Mouse (Mus musculus) left cerebral cortex, adult 2 months (tissue): ENCODE data around the gene Itfg1. TPM values are rescaled to one million over a fixed set of nuclear protein-coding genes. Genes with fewer than 3 reads are reported as not detected.
A peak's percentile ranks its signal among the peaks of the same experiment; 100 is the strongest.

Experiments used
- DNase-seq, 2 experiments: peaks; one replicate each; pipeline ENCODE4 v3.0.0; 2021 to 2022; ENCODE audit warnings: low spot score in 2 of 2, mixed read lengths in 1 of 2; ENCODE audit errors: extremely low spot score in 1 of 2
- H3K27ac ChIP-seq: fragments of 200-600 bp; 2 replicates; pipeline ENCODE4 v1.8.1; 2022
- H3K4me3 ChIP-seq: fragments of 200-600 bp; 2 replicates; pipeline ENCODE4 v1.8.1; 2022
- CTCF ChIP-seq: fragments of 200-600 bp; IDR thresholded peaks from 2 replicates; pipeline ENCODE4 v1.8.1; 2022; ENCODE audit warnings: antibody characterized with exemption, mild to moderate bottlenecking, moderate library complexity
- intact Hi-C: fragments of 180-260 bp; cut with DNase I; formaldehyde crosslinking; loops from one replicate; pipeline ENCODE4 v1.15.1; 2025
- microRNA-seq, 2 experiments: library from miRNA; unstranded; fragments of <30 nt; microRNA quantifications; one replicate each; pipeline ENCODE4 v1.2.0; 2021
- total RNA-seq, 2 experiments: library from RNA; stranded (reverse); gene quantifications; 2 replicates each; pipeline ENCODE4 v1.2.3; 2021

Gene Itfg1
- total RNA-seq, 2 experiments from 2014 or later = 157 to 160 TPM

- no peak for DNase-seq
- Histone ChIP-seq H3K27ac (no peak overlapping the region), H3K4me3 (no peak overlapping the region)
- no peak for TF ChIP-seq CTCF
- intact Hi-C loops = no loop called here
These were observed 124.0 kb downstream of the Itfg1 start for GRCm38 (mm10) chr8:85716696-85717095.

- intact Hi-C loops = no loop called here
- H3K4me3 ChIP-seq = no peak overlapping the region
- no peak overlapping the region for H3K27ac ChIP-seq
- DNase-seq = no peak
- TF ChIP-seq CTCF = no peak
These were observed 133.7 kb downstream of the Itfg1 start for GRCm38 (mm10) chr8:85706988-85707387.

- intact Hi-C loops = loop anchor here (1.0 to 5.0 kb wide), 5 partner anchors 141 to 884 kb away; partner anchors contain the start of genes Itfg1 and Phkb
- peak within 1 kb of the TSS; percentile 75 for H3K4me3 ChIP-seq
- no peak for TF ChIP-seq CTCF
- DNase-seq = peak; percentile 82 to 87
- peak within 1 kb of the TSS; percentile 80 for H3K27ac ChIP-seq
These were observed 139.9 kb downstream of the Itfg1 start, which contains the start of gene Neto2 for GRCm38 (mm10) chr8:85700751-85701351. Neto2 (minus strand) TSS chr8:85700924.

- intact Hi-C loops = loop anchor here (1.0 to 5.0 kb wide), 5 partner anchors 142 to 885 kb away; partner anchors contain the start of genes Itfg1 and Phkb
- peak overlapping the region; percentile 75 for H3K4me3 ChIP-seq
- peak; percentile 62 to 73 for DNase-seq
- TF ChIP-seq CTCF = peak; percentile 73
- peak overlapping the region; percentile 80 for H3K27ac ChIP-seq
These were observed 140.5 kb downstream of the Itfg1 start for GRCm38 (mm10) chr8:85700101-85700750.

- intact Hi-C loops = no loop called here
- DNase-seq = peak; percentile 75 to 77
- H3K27ac ChIP-seq = no peak overlapping the region
- H3K4me3 ChIP-seq = peak overlapping the region; percentile 75
- TF ChIP-seq CTCF = peak; percentile 96
These were observed 141.7 kb downstream of the Itfg1 start for GRCm38 (mm10) chr8:85699051-85699450.

Small RNAs within 50 kb of the gene (microRNA-seq; reads per million reads assigned to microRNA genes)
- 0.24 to 1.2 reads per million in 2 experiments for gene Mir8109

Other genes starting within 250 kb of the Itfg1 start
- gene Neto2, start 140.0 kb downstream of the Itfg1 start, total RNA-seq = 10 to 100 TPM; 57.2 to 61.0 TPM
- 10 to 100 TPM; 37.6 to 45.3 TPM for gene Phkb, start within 50 bp of the Itfg1 start, total RNA-seq